Mouse (Mus musculus) frontal cortex, adult 2 months (tissue): Measurements from ENCODE around the gene Cgrrf1. TPM values are rescaled to one million over a fixed set of nuclear protein-coding genes. Genes with fewer than 3 reads are reported as not detected.

Source experiments
- DNase-seq, 2 experiments: peaks; one replicate each; pipeline ENCODE4 v3.0.0; 2022; ENCODE audit warnings: low spot score in 1 of 2; ENCODE audit errors: extremely low spot score in 1 of 2
- polyA plus RNA-seq: library from polyadenylated mRNA; depleted of rRNA; stranded (reverse); fragments of >200 nt; gene quantifications from 2 replicates; pipeline ENCODE4 v1.2.3, GENCODE M21; 2012; rRNA removed

The Cgrrf1 gene
- polyA plus RNA-seq, 1 experiment, result 33.4 TPM

DNA sequence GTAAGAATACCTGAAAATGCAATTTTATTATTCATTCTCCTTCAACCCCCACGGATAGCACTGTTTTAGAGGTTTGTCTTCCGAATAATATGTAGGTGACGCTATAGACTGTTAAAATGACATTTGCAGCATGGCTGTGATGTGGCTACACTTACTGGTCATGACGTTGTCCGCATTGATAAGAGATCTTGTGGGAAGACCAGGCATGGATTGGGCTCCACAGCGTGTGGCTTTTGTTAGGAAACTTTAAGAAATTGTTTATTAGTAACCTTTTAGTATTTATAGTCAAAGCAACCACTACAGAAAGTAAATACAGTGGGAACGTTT lies 53.5 kb downstream of the Cgrrf1 start:
- DNase-seq, result peak in 1 of 2 experiments; percentile 30

DNA sequence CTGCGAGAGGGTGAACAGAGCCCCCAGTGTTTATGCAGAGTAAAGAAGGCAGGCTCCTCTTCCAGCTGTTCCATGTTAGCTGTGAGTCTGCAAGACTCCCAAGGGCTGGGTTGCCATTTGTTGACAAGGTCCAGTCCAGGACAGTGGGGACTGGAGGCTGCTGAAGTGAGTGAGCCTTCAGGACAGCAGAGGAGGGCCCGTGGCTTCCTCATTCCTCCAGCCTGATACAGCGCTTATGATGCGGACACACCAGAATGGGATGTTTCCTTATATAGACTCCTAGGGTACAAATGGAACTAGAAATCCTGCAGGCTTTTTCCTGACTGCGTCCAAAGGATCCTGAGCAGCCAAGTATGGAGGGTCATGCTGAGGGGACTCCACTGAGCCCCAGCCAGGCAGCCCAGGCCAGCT lies 54.0 kb downstream of the Cgrrf1 start:
- DNase-seq, result no peak

DNA sequence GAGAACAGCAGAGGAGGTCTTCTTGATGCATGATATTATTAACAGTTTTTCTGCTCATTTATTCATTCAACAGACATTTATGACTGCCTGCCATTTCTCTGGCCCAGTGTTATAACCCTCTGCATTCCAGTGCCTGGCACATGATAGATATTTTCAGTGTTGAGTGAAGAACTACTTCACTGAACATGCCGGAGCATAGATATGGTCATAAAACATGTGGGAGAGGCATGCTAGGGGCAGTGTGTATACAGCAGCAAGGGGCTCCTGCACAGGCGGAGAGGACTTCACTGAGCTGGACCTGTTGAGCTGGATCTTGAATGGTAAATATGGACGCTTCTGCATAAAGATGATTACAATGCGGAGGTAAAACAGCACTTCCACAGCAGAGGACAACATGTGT lies 57.2 kb downstream of the Cgrrf1 start:
- DNase-seq, result no peak

DNA sequence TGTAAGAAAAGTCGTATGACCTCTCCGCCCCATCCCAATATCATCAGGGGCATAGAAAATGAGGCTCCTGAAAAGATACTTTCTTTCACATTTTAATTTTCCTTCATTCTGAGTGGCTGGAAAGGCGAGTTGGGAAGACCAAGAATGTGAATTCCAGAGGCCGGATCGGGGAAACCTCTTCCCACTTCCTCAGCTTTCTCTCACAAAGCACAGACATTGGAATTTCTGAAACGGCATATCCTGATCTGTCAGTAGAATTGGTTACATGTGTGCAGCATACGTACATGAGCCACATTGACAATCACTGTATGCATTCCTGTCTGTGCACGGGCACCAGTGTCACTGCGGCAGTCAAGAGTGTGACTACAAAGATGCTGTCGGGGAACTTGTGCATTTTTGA lies 62.0 kb downstream of the Cgrrf1 start:
- DNase-seq, result no peak

DNA sequence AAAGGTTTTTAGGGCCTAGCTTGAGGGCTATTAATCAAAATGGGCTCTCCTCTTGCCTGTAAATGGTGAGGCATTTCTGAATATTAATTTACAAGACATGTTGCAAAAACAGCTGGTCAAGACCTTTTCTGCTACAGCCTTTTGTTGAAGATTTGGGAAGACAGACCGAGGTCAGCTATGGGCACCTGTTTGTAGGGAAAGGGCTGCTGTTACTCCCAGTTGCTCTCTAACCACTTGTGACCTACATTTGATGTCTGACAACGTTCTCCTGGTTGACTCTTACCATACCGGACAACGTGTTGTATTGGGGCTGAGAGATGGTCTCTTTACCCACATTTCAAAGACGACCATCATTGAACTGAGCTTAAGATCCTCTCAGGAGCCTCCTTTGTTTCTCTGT lies 66.0 kb downstream of the Cgrrf1 start:
- no peak for DNase-seq

DNA sequence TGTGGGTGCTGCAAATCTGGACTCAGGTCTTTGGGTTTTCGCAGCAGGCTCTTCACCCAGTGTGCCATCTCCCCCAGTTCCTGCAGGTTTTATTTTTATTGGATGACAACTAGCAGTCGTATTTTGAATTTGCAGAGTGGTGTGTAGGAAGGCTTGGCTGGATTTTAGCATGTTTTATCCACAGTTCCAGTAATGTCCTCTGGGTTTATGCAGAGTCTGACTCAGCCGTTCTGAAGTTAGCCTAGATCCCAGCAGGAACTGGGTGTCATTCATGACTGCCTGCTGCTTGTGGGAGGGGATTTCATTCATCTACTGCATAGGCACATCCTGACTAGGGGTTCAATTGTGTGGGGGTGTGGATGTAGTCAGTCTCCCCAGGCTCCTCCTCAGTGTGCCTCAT lies 66.7 kb downstream of the Cgrrf1 start:
- DNase-seq, result peak; percentile 71 to 85

DNA sequence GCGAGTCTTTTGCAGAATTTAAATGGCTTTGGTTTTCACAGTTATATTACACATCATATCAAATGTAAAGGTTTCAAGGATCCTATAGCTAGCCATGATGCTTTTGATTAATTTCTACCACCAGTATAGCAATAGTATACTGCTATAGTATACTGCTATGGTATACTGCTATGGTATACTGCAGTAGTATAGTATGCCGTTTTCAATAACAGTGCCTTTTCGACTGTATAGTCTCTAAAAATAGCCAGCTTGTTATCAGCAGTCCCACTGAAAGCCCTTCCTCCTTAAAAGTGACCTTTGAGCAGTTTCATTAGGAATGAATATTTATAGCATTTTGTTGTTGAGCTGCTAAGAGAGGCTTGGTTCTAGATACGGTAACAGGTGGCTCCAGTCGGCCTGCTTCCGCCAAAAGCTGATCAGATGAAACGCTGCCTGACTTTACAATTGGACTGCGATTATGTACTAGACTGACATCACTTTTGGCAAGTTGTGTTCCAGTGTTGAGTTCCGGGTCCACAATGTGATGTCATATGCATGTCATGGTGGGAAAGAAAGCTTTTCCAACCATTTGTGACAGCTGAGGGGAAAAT lies 70.7 kb downstream of the Cgrrf1 start:
- DNase-seq, result no peak

Other genes with a start within 250 kb of the Cgrrf1 start
- 0.70 and 0.97 TPM in 2 replicates for gene Cdkn3, start 71.6 kb upstream of the Cgrrf1 start, polyA plus RNA-seq
- 105 and 117 TPM in 2 replicates for gene Cnih1, start 43.7 kb upstream of the Cgrrf1 start, polyA plus RNA-seq
- 85.8 and 90.7 TPM in 2 replicates for gene Gmfb, start 9.9 kb upstream of the Cgrrf1 start, polyA plus RNA-seq
- gene Samd4, start 50.7 kb downstream of the Cgrrf1 start, polyA plus RNA-seq, result 12.7 and 13.3 TPM in 2 replicates